Mouse (Mus musculus) MEL (cell line): Measurements from ENCODE around the gene Prf1.

ENCODE experiments used
- JUND ChIP-seq: IDR thresholded peaks from 2 replicates; pipeline ENCODE4 v1.6.1; 2011; ENCODE audit warnings: low read depth, mild to moderate bottlenecking, improper control_type of control experiment, low read length
- TAL1 ChIP-seq: IDR thresholded peaks from 2 replicates; pipeline ENCODE4 v1.6.1; 2012; ENCODE audit warnings: mild to moderate bottlenecking, inconsistent platforms, low read length, moderate library complexity, mixed read lengths

GRCm38 (mm10) chr10:61341557-61341956 lies 43.9 kb downstream of the Prf1 start:
- TF ChIP-seq TAL1 (no peak), JUND (no peak)
